Mouse (Mus musculus) heart, postnatal 0 days (tissue): Measurements from ENCODE around the gene Tmem94. TPM values are rescaled to one million over a fixed set of nuclear protein-coding genes. Genes with fewer than 3 reads are reported as not detected.

ENCODE experiments used
- ATAC-seq: fragments of 200-750 bp; cut with Nextera tagmentation; 2 replicates; pipeline ENCODE4 v1.8.0; 2017; ENCODE audit warnings: low read depth, moderate number of reproducible peaks, moderate library complexity; ENCODE audit not compliant: insufficient read depth
- DNase-seq: peaks from one replicate; pipeline ENCODE4 v3.0.0-alpha.2; 2016; ENCODE audit warnings: low spot score
- H3K27ac ChIP-seq: fragments of 300-500 bp; sonication (generic); 2 replicates; pipeline ENCODE4 v1.5.1; 2014; ENCODE audit warnings: low read depth, mild to moderate bottlenecking
- H3K27me3 ChIP-seq: fragments of 300-500 bp; sonication (generic); 2 replicates; pipeline ENCODE4 v1.6.1; 2014; ENCODE audit warnings: low read length, mixed read lengths; ENCODE audit not compliant: control insufficient read depth, insufficient read depth
- H3K36me3 ChIP-seq: fragments of 300-500 bp; sonication (generic); replicated peaks from 2 replicates; pipeline ENCODE4 v1.6.1; 2014; ENCODE audit warnings: low read length, mixed read lengths; ENCODE audit not compliant: control insufficient read depth, insufficient read depth
- H3K4me1 ChIP-seq: fragments of 300-500 bp; sonication (generic); 2 replicates; pipeline ENCODE4 v1.6.1; 2014; ENCODE audit warnings: antibody characterized with exemption; ENCODE audit not compliant: control insufficient read depth, insufficient read depth
- H3K4me2 ChIP-seq: fragments of 300-500 bp; sonication (generic); 2 replicates; pipeline ENCODE4 v1.6.1; 2014; ENCODE audit warnings: low read depth, mild to moderate bottlenecking, low read length, moderate library complexity
- H3K4me3 ChIP-seq: fragments of 300-500 bp; sonication (generic); 2 replicates; pipeline ENCODE4 v1.5.1; 2014; ENCODE audit warnings: low read depth, low read length
- H3K9ac ChIP-seq: fragments of 300-500 bp; sonication (generic); replicated peaks from 2 replicates; pipeline ENCODE4 v1.6.1; 2014; ENCODE audit warnings: low read depth, low read length, mixed read lengths
- H3K9me3 ChIP-seq: fragments of 300-500 bp; sonication (generic); replicated peaks from 2 replicates; pipeline ENCODE4 v1.6.1; 2016; ENCODE audit warnings: low read length; ENCODE audit not compliant: control insufficient read depth
- CTCF ChIP-seq: IDR thresholded peaks from 2 replicates; pipeline ENCODE4 v1.5.1; 2016; ENCODE audit warnings: antibody characterized with exemption, control low read depth, low read depth
- EP300 ChIP-seq: IDR thresholded peaks from 2 replicates; pipeline ENCODE4 v1.6.1; 2016; ENCODE audit warnings: antibody characterized with exemption, low read depth
- WGBS: fragments of 180-500 bp; shearing (Covaris S2); extraction: QIAGEN DNeasy Blood & Tissue Kit; methylation state at CpG from one replicate; pipeline ENCODE4 v1.1.7; 2014; 5-methylcytosine and 5-hydroxymethylcytosine counted together
- polyA plus RNA-seq: library from polyadenylated mRNA; unstranded; fragments of >200 nt; fragmentation: Nextera tagmentation; extraction: Ambion mirVana; gene quantifications from 2 replicates; pipeline ENCODE4 v1.2.1, GENCODE M21; 2015
- total RNA-seq: library from RNA; depleted of rRNA; stranded (reverse); fragments of >200 nt; gene quantifications from 2 replicates; pipeline ENCODE4 v1.2.3, GENCODE M21; 2014; ENCODE audit warnings: low replicate concordance

The Tmem94 gene
- total and polyA plus RNA-seq, 2 experiments from 2014 or later, result 34.0 to 65.0 TPM

DNA sequence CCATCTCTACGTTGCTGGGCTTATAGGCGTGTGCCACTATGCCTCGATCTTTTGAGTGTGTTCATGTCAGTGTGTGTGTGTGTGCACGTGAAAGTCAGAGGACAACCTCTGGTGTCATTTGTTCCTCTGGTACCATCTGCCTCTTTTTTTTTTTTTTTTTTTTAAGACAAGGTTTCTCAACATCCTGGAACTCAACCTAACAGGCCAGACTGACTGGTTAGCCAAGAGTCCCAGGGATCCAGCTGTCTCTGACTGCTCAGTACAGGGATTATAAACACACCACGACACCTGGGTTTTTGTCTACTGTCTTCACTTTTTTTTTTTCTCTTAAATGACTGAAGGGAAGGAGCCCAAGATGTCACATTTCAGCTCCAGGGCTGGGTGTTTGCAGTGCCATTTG lies 20.8 kb upstream of the Tmem94 start:
- Histone ChIP-seq H3K36me3 (no peaks in the 10 kb centered on the region), H3K4me1 (no peaks in the 10 kb centered on the region), H3K9ac (no peak overlapping the region), H3K27me3 (no peaks in the 10 kb centered on the region), H3K9me3 (no peaks in the 10 kb centered on the region), H3K27ac (no peak overlapping the region), H3K4me3 (no peak overlapping the region), H3K4me2 (no peak overlapping the region)
- WGBS, result 89% methylated on average over 5 of the region's 5 CpGs
- ATAC-seq (no peak), DNase-seq (no peak)
- TF ChIP-seq CTCF (no peak), EP300 (no peak)

- no peak overlapping the region for H3K9ac ChIP-seq
- 81% methylated on average over 1 of the region's 1 CpGs for WGBS
- H3K4me2 ChIP-seq, result no peak overlapping the region
- no peak overlapping the region for H3K27ac ChIP-seq
- TF ChIP-seq CTCF, result no peak
- TF ChIP-seq EP300, result no peak
- no peaks in the 10 kb centered on the region for H3K9me3 ChIP-seq
- DNase-seq (no peak), ATAC-seq (no peak)
- H3K36me3 ChIP-seq, result no peaks in the 10 kb centered on the region
- no peaks in the 10 kb centered on the region for H3K27me3 ChIP-seq
- H3K4me3 ChIP-seq, result no peak overlapping the region
- no peaks in the 10 kb centered on the region for H3K4me1 ChIP-seq
These were observed 19.1 kb upstream of the Tmem94 start for GRCm38 (mm10) chr11:115746109-115746508.

DNA sequence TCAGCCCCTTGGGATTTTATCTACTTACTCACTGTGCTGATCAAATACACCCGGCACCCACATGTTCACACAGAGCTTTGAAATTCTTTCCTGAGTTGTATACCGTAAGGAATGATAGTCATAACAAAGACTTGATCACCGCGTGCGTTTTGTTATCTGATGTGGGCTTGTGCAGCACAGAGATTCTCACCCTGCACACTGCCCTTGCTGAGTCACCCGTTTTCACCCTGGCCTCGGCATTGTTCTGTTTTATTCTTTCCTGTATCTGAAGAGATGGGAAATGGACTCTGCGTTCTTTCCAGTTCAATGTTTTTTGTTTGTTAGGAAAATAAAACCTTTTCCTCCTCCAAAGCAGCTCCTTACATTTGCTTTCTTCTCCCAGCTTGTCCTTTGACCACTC lies 18.5 kb upstream of the Tmem94 start:
- TF ChIP-seq CTCF (no peak), EP300 (no peak)
- Histone ChIP-seq H3K4me3 (no peak overlapping the region), H3K4me2 (0 out of 2 replicates have a peak overlapping the region, but pooled peaks have one; percentile 35), H3K27me3 (no peaks in the 10 kb centered on the region), H3K27ac (no peak overlapping the region), H3K9me3 (no peaks in the 10 kb centered on the region), H3K36me3 (no peaks in the 10 kb centered on the region), H3K4me1 (no peaks in the 10 kb centered on the region), H3K9ac (no peak overlapping the region)
- DNase-seq (no peak), ATAC-seq (no peak)
- 26% methylated on average over 8 of the region's 8 CpGs for WGBS

DNA sequence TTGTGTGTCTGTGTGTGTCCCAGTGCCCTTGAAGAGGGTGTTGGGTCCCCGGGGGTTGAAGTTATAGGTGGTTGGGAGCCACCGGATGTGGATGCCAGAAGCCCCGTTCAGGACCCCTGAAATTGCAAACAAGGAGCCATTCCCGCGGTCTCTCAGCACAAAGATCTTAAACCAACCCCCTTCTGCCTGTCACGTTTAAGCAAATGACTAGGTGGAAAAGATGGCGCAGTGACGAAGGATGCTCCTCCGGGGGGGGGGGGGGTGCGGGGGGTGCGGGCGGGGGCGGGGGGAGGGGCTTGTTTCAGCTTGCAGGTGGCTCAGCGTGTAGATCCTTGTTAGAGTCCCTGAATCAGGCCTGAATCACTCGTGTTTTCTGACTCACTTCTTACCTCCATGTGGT lies 17.9 kb upstream of the Tmem94 start:
- DNase-seq (no peak), ATAC-seq (no peak)
- 14% methylated on average over 10 of the region's 15 CpGs for WGBS
- Histone ChIP-seq H3K36me3 (no peaks in the 10 kb centered on the region), H3K9me3 (no peaks in the 10 kb centered on the region), H3K27me3 (no peaks in the 10 kb centered on the region), H3K4me3 (no peak overlapping the region), H3K4me1 (no peaks in the 10 kb centered on the region), H3K4me2 (peak overlapping the region; percentile 35), H3K27ac (no peak overlapping the region), H3K9ac (no peak overlapping the region)
- no peak for TF ChIP-seq EP300
- no peak for TF ChIP-seq CTCF

GRCm38 (mm10) chr11:115749834-115750233 lies 15.4 kb upstream of the Tmem94 start:
- WGBS, result 87% methylated on average over 5 of the region's 5 CpGs
- no peak for ATAC-seq

GRCm38 (mm10) chr11:115751725-115752124 lies 13.5 kb upstream of the Tmem94 start:
- Histone ChIP-seq H3K4me3 (no peak overlapping the region), H3K9ac (no peak overlapping the region), H3K27ac (no peak overlapping the region), H3K4me1 (no peaks in the 10 kb centered on the region), H3K4me2 (no peak overlapping the region), H3K36me3 (no peaks in the 10 kb centered on the region), H3K9me3 (no peaks in the 10 kb centered on the region), H3K27me3 (no peaks in the 10 kb centered on the region)
- ATAC-seq (no peak), DNase-seq (no peak)
- 25% methylated on average over 2 of the region's 2 CpGs for WGBS
- TF ChIP-seq EP300 (no peak), CTCF (no peak)

More at GRCm38 (mm10) chr11:115749834-115750233, 15.4 kb upstream of the Tmem94 start:
- no peak overlapping the region for H3K9ac ChIP-seq
- H3K27me3 ChIP-seq, result no peaks in the 10 kb centered on the region
- TF ChIP-seq EP300, result no peak
- no peak for TF ChIP-seq CTCF
- no peak overlapping the region for H3K27ac ChIP-seq
- no peak overlapping the region for H3K4me3 ChIP-seq
- no peaks in the 10 kb centered on the region for H3K9me3 ChIP-seq
- no peak for DNase-seq
- no peaks in the 10 kb centered on the region for H3K36me3 ChIP-seq
- no peak overlapping the region for H3K4me2 ChIP-seq
- H3K4me1 ChIP-seq, result no peaks in the 10 kb centered on the region
